Mouse (Mus musculus) cerebellum, adult 11 months (tissue): ENCODE measurements around the gene Nup210.

Experiments
- DNase-seq: peaks from one replicate; pipeline ENCODE4 v3.0.0; 2022

The Nup210 gene

DNA sequence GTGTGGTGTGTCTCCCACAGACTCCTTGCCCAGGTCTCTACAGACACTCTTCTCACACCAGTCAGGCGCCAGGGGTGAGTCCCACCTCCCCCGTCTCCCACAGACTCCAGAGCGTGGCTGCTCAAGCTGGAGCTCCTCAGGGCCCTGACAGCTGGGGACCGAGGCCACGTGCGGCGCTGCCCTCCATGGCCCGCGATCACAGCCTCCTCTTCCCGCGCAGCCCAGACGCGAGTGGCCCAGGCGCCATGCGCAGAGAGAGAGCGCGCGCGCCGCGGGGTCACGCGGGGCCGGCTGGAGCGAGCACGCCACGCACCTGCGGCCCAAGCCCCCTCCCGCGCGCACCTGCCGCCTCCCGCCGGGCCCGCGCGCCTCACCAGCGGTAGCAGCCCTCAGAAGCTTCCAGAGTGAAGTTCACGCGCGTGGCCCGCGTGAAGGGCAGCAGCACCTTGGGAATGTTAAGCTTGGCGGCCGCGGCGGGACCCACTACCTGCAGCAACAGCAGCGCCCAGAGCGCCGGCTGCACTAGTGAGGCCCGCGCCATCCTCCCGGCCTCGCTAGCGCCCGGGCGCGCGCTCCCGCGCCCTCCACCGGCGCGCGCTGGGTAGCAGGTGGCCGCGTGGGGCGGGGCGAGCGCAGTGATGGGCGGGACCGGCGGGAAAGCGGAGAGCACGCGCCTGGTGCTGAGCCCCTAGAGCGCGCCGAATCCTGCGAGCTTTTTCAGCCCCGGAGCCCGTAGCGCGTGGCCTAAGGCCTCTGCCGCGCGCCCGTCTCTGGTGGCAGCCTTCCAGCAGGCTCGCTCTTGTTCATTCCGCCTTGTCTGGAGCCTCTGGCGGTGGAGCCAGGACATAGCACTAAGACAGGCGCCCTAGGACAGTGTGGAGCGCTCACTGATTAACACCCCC, at the start of gene Nup210:
Gene Nup210 (minus strand): TSS at position 586 of the 902 bp plus-strand sequence.
- peak; percentile 98 for DNase-seq

DNA sequence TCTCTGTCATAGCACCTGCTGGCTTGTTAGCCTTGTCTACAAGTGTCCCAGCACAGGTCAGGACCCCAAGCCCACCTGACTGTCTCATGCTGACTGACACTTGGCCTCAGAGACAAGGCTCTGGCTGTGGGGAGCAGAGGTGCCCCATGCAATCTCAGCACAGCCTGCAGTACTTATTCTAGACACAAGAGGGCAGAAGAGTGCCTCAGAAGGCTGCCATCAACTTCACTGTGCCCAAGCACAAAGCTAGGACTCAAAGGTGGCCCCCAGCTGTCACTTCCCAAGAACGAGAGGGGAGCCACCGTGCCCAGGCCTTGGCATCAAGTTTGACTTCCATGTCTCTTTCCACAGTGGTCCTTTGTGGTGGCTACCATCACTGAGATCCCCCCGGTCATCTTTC, 48.6 kb upstream of the Nup210 start:
- peak; percentile 77 for DNase-seq

DNA sequence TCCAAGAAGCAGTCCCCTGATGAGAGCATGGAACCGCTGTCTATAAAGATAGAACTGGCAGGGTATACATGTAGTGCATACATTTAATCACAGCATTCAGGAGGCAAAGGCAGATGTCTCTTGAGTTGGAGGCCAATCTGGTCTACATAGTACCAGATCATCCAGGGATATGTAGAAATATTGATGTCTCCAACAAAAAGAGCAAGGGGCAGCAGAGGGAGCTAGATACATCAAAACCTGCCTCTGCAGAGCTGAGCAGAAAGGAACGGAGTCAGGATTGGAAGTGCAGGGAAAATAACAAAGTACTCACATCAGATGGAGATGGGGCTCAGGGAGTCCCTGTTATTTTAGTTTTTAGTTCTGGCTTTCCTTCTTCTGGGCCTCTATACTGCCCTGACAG, 48.0 kb upstream of the Nup210 start:
- no peak for DNase-seq

DNA sequence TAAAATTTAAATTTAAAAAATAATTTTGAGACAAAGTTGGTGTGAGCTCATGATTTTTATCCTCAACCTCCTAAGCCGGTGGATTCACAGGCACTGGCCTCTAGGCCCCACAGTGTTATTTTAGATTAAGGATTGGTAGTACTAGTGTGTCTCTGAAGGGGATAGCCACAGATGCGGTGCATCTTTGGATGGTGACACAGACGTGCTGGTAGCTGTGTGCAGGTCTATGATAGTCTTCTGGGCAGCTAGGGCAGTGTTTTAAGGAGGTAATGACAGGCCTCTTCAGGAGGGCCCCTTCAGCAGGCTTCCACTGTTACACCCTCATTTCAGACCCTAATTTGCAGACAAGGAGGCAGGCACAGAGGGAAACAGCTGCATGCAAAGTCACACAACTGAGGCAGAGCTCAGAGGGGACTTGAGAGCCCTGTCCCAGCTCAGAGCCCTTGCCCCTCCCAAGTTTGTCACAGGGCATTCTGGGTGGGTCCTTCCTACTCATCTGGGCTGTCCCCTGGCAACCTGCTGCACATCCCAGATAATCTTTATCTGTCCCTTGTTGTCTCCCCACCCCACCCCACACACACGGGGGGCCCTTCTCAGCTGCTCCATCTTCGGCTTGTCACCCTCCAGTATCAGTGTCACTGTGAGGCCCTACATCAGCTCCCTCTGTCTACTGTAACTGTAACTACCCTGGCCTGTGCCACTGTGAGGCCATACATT, 46.7 kb upstream of the Nup210 start:
- DNase-seq: no peak

DNA sequence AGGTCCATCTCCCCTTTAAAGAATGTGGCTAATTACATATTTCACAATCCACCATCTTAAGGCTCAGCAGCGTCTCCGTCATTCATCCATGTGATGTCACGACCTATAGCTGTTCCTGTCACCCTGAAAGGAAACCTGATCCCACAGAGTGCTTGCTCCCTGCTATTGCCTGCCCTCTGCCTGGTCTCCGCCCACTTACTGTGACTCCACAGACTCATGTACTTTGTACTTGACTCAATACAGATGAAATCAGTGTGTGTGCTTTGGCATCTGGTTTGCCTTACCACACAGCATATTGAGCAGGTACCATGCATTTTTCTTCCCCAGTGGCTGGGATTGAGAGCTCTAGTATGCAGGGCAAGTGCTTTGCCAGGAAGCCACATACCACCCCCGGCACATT, 45.7 kb upstream of the Nup210 start:
- no peak for DNase-seq

DNA sequence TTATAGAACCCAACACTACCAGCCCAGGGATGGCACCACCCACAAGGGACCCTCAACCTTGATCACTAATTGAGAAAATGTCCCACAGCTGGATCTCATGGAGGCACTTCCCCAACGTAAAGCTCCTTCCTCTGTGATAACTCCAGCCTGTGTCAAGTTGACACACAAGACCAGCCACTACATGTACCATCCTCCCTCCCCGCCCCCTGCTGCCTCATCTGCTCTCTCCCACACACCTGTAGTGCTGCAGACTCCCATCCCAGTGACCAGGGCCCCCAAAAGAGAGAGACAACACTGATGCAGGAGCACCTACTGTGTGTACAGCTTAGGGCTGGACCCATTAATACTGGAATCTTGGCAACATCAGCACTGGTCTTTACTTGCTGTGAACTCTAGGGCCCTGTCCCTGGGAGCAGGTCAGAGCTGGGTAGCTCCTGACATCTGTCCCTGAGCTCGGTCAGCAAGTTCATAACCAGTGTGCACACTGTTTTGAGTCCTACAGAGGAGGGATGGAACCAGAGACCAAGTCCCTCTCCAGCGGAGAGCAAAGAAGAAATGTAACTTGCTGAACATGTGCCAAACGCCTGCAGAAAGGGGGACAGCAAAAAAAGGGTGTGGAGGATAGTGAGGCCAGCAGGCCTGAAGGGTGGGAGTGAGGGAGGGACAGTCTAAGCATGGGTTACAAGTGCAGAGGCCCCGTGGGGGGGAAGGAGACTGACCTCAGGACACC, 45.0 kb upstream of the Nup210 start:
- DNase-seq: no peak

DNA sequence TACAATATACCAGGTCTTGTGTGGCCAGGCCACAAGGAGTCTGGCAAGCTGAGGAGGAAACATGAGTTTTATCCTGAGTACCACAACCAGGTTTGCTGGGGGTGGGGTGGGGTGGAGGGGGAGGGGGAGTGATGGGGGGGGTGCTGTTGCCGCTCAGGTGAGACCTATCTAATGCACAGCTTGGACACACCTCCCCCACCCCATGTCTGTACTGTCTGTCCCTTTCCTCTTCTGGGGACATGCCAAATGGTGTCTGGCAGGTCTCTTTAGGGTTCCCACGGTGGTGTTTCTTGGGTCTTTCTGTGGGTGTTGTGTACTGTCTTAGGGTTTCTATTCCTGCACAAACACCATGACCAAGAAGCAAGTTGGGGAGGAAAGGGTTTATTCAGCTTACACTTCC, 44.3 kb upstream of the Nup210 start:
- no peak for DNase-seq

DNA sequence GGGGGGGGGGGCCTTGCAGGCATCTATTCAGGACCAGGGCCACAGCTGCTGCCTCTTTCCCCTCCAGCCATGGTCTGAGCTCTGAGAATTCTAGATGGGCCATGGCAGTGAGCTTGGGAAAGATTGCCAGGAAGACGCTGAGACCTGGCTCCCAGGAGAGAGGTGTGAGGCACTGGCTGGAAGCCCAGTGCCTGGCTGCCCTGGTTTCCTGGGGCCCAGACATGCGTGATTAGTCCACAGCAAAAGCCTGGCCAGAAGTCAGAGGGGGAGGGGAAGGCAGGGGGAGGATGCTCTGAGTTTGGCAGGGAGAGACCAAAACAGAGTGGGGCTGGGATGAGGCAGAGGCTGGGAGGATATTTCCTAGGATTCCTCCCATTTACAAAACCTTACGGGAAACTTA, 43.8 kb upstream of the Nup210 start:
- DNase-seq: peak; percentile 93

DNA sequence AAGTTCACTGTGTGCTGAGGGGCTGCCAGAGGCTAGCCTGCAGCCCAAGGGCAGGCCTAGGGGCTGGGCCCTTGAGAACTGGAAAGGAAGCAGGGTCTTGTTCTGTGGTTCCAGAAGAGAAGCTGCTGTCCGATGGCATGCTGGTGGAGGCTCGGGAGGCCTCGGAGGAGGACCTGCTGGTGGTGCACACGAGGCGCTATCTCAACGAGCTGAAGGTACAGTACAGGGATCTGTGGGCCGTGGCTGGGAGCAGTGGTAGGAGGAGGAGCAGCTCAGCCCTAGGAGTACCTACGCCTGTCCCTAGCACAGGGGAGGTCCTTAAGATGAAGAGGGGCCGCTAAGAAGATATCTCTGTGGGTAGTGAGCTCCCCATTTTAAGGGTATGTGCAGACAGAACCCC, 42.4 kb upstream of the Nup210 start:
- no peak for DNase-seq

DNA sequence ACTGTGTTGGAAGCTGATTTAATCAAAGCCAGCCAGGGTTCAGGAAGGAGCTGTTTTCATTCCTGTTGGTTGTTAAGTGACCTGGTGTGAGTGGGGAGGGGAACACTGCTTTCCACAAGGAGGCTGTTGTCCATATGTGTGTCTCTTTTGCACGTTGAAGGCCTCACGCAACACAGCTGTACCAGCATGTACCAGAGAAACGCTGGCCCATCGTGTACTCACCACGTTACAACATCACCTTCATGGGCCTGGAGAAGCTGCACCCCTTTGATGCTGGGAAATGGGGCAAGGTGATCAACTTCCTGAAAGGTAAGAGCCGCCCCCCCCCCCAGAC, 40.6 kb upstream of the Nup210 start:
- no peak for DNase-seq

DNA sequence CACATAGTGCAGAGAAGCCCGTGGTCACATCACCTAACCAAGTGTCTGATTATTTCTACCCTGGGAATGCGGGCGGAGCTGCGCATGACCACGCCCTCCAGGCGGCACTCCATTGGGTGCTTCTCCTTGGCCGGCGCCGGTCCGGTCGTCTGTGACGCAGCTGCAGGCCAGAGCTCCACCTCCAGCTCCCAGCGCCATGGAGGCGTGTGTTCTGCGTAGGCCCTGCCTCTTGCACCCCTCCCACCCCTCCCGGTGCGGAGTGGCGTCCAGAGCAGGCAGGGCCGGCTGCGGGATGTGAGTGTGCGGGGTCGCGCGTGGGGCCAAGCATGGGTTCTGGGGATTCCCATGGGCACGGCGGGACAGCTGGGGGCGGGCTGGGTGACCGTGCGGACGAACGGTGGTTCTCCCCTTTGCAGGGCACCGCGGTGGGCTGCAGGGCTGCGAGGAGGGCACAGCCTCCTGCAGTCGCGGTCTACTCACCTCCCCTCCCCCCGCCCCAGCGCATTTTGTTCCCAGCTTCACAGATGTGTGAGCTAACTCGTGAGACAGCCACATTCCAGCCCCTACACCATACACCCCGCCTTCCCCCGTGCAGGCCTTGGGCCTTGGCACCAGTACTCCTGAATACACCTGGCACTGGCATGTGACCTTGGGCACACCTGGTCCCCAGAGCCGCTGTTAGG, 40.1 kb upstream of the Nup210 start, which contains the start of gene Hdac11:
Gene Hdac11 (plus strand): TSS at position 112 of the 683 bp plus-strand sequence.
- DNase-seq: peak; percentile 94

DNA sequence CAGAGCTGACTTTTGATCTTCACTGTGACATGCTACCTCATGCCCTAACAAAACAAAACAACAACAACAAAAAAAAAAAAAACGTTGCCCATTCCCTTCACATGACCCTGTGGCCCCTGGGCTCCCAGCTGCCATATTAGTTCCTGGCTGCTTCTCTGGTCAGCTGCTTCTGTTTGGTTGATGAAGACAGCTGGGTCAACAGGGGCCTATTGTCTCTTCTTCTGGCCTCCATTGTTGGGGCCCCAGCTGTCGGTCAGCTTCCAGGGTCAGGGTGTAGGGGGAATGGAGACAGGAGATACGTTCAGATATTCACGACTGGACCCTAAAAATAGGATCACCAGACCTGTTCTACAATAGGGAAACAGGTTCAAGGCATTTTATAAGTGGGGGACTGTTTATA, 39.4 kb upstream of the Nup210 start:
- DNase-seq: no peak

DNA sequence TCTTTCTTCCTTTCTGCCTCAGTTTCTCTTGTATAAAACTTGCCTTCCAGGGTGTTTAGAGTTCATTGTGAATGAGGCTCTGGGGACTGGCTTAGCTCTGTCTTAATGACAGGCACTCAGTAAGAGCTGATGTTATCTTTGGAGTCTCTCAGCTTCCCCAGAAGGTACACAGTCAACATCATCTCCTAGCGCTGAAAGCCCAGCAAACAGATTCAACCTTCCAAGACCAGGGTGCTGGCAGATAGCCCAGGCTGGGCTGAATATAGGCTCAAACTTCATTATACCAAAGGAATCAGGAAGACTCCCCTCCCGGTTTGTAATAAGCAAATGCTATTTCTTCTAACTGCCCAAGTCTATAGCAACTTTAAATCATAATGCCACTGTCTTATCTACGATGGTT, 38.7 kb upstream of the Nup210 start:
- DNase-seq: no peak

DNA sequence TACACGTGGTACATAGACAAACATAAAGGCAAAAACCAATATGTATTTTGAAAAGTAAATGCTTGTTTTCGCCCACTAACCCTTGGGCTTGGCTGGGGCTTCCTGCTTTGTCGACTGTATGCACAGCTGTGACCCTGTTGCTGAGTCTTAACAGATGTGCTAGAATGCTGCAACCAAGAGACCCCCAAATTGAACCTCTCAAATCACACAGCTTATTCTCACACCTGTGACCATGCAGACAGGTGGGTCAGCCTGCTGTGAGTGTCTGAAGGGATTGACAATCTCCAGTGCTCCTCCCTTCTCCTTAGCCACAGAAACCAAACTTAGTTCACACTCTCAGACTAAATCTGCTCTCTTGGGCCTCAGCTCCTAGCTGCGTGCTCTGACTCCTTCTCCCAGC, 38.1 kb upstream of the Nup210 start:
- DNase-seq: no peak

DNA sequence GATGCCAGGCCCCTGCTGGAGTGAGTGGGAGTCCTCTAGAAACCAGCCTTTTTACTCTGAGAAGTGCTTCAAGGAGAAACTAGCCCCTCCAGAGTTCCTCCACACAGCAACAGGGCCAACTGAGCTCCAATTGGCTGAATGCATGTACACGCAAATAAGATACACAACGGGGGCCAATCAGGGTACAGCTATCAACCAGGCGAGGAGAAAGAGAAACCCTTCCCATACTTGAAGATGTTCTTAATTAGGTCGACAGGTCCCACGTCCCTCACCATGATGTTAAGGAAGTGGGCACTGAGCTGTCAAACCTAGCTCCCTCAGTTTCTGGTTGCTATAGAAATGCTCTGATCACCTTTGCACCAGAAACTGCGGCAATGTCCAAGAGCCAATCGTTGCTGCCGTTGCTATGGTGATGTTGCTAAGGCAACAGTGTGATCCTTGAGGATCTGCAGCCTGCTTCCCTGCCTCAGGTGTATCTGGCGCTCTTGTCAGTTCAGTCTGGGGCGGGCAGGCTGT, 37.0 kb upstream of the Nup210 start:
- peak; percentile 42 for DNase-seq

DNA sequence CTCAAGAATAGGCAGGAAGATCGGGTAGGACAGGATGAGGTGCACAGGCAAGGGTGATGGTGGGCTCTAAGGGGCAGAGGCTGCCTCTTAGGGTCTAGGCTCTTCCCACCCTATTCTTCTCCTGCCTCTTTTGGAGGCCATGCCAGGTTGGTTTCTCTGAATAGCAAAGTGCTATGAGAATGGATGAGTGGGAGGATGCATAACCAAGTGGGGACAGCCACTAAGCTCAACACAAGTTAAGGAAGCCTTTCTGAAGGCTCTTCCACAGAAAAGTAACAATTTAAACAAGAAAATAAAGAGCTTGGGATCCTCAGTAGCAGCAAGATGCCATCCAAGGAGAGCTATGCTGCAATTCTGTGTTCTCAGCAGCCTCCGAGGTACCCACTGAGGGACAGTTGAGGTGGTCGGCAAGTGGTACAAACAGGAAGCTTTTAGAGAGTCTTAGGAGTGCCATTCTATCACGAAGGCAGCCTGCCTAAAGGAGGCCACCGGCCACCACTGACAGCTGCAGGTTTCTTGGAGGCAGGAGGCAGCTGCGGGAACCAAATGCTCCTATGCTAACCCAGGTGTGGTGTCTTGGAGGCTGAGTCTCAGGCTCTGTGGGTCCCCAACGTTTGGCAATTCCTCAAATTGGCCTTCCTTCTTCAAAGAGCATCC, 36.4 kb upstream of the Nup210 start:
- no peak for DNase-seq

DNA sequence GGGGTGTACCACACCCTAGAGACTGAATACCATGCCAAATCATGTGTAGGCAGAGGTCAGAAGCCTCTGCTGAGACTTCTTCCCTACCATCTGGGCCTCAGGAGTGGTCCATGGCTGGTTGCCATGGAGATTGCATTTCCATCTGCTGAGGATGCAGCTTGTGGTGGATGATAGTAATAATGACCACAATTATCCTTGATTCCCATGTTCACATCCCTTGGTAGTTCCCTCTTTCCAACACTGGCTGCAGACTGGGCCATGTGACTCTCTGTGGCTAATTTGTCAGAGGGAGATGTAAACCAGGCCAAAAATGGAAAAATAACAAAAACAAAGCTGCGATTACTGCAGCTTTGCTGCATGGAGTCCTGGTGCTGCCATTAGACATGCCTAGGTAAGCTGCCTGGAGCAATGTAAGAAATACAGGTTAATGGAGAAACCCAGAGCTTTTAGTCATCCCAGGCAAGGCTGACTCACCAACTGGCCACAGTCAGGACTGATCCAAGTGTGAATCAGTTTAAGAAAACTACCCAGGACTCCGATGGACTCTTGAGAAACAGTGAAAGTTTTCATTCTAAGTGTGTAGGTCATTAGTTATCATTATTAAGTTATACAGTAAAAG, 30.6 kb upstream of the Nup210 start:
- DNase-seq: peak; percentile 66

DNA sequence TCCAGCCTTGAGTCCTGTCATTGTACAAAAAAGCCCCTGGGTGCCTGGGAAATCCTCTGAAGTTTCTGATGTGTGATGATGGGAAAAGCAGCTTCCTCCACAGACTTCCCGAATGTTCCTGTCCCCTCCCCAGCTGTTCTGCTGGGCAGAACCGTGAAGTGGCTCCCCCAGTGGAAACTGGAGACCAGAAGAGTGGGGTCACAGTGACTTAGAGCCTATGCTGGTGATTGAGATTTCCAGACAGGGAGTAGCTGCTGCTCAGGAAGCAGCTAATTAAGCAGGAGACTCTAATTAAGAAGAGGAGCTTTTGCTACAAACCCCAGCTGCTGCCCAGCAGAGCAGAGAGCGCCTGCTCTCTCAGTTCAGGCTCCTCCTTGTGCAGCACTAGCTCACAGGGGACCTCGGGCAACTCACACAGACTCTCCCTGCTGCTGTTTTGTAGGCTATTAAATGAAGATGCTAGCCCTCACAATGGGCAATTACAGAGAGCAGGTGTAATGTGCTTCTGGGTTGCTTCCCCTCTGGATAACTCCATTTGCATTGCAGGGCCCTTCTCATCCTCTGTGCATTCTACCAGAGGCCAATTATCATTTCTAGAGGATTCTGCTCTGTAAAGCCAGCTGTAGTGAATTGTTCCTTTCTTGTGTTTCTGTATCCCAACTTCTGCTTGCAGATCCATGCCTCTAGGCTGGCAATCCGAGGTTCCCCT, 30.0 kb upstream of the Nup210 start:
- no peak for DNase-seq

DNA sequence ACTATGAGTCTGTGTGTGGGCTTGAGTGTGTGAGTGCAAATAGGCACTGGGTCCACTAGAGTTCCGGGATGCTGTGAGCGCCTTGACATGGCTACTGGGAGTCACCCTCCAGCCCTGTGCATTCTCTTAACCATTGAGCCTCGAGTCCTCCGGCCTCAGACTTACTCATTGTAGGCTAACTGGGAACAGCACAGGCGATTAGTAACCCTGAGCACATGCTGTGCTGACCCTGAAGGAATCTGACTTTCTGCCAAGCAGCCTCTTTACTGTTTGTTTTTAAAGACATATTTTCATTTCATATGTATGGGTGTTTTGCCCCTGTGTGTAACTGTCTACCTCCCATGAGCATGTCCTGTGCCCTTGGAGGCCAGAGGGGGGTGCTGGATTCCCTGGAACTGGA, 28.9 kb upstream of the Nup210 start:
- no peak for DNase-seq

DNA sequence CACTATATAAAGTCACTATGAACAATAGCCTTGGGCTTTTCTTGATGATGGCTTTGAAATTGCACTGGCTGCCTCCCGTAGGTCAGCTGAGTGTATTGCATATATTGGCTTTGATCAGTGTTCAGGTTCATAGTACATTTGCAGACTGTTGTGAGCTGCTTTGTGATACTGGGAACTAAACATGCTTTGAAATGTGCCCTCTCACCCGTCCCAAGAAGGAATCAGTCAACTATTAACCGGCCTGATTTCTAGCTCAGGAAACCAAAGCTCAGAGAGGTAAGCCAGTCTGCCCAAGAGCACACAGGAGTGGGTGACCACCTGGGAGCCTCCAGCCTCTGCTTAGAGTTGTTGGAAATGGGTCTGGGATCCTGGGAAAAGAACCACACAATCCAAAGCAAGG, 28.4 kb upstream of the Nup210 start:
- no peak for DNase-seq

DNA sequence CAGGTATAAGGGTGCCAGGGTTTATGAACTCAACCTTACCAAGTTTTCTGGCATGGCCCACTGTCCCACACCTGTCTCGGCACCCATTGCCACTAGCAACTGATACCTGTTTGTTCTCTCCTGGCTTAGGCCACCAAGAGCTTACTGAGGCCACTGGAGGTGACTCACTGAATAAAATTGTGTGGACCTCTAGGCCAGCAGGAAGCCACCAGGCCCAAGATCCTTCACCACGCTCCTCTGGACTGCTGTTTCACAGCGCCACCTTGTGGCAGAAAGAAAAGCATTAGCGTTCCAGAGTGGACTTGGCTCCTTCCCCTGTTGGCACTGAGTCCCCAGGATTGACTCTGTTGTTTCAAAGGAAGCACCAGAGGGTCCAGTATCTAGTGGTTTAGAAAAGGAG, 23.2 kb upstream of the Nup210 start:
- DNase-seq: peak; percentile 61
